9 mouse cellular contexts compared by ENCODE assay signal in the genomic region with DNA sequence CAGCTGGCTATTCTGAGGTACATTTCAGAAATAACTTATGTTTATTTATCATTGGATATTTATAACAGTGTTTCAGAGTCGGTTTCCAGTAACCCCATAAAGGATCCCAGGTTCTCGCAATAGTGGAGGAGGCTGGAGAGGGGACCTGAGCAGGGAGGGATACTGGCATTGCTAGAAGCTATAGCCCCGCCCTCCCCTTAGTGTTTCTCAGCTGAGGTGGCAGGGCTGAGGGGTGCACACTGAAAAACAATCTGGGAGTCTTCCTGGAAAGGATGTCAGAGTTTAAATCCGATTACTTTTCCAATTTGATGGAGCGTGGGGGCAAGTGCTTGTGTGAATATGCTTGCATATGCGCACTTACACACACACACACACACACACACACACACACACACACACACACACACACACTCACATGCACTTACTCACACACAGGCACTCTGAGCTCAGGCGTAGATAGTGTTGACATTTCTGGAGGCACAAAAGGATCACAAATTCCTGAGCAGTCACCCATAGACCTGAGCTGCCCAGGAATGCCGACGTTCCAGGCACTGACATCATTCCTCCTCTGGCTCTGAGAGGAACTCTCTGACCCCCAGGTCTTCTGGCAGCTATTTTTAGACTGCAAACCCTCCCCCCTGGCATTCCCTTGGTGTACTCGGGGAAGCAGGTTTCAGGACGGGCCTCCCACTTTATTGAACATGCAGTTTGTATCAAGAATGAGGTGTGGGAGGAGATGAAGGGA.
DNase-seq lines count a peak whose midpoint lies in the region; ATAC-seq and TF ChIP-seq lines count a peak whose summit lies in the region.
"Had no signal": no experiment of that assay in that cellular context is flagged by ENCODE, and none has a peak within 500 bp of the region (broad histone marks: within the 10 kb centered on the region; RNA-seq: fewer than 3 reads in every experiment).

No protein-coding gene starts in this region.

- peak; percentile 45; the same call in 1 of the 2 replicates for ATAC-seq in forebrain, embryonic 13.5 days
- ATAC-seq in forebrain, postnatal 0 days, result no peak
- peak; percentile 90 for ATAC-seq in embryonic facial prominence, embryonic 11.5 days (replicated peaks; ENCODE audit: insufficient number of reproducible peaks, low FRiP score, low TSS enrichment, low read depth)
- peak; percentile 90 for ATAC-seq in intestine, embryonic 15.5 days
- ATAC-seq in liver, postnatal 0 days, result peak; percentile 56

- TF ChIP-seq EP300 in liver, postnatal 0 days (IDR thresholded peaks at IDR 0.05; ENCODE audit: low read depth), result no peak

- WGBS in forebrain, embryonic 13.5 days, result 15% methylated on average over 11 of the region's 11 CpGs
- WGBS in forebrain, postnatal 0 days, result 17% methylated on average over 11 of the region's 11 CpGs
- WGBS in embryonic facial prominence, embryonic 11.5 days, result 9% methylated on average over 11 of the region's 11 CpGs
- 11% methylated on average over 11 of the region's 11 CpGs for WGBS in intestine, embryonic 15.5 days
- WGBS in liver, postnatal 0 days (ENCODE audit: insufficient replicate concordance), result 43% methylated on average over 11 of the region's 11 CpGs

- no peak for TF ChIP-seq CTCF in forebrain, postnatal 0 days (IDR thresholded peaks at IDR 0.05; ENCODE audit: low read depth)
- no peak for TF ChIP-seq CTCF in liver, postnatal 0 days (IDR thresholded peaks at IDR 0.05; ENCODE audit: low read depth)

- no peak overlapping the region for H3K4me3 ChIP-seq in forebrain, embryonic 13.5 days
- H3K4me3 ChIP-seq in forebrain, postnatal 0 days (ENCODE audit: low read depth, low read length), result no peak overlapping the region
- no peak overlapping the region for H3K4me3 ChIP-seq in embryonic facial prominence, embryonic 11.5 days (ENCODE audit: low read depth, low read length)
- no peak overlapping the region for H3K4me3 ChIP-seq in intestine, embryonic 15.5 days (replicated peaks)
- H3K4me3 ChIP-seq in liver, postnatal 0 days (ENCODE audit: low read depth, low read length), result no peak overlapping the region

- H3K9me3 ChIP-seq in forebrain, embryonic 13.5 days (replicated peaks), result no peaks in the 10 kb centered on the region
- no peaks in the 10 kb centered on the region for H3K9me3 ChIP-seq in forebrain, postnatal 0 days (ENCODE audit: low read length)
- H3K9me3 ChIP-seq in embryonic facial prominence, embryonic 11.5 days (replicated peaks; ENCODE audit: control insufficient read depth, low read length), result no peaks in the 10 kb centered on the region
- H3K9me3 ChIP-seq in intestine, embryonic 15.5 days, result no peaks in the 10 kb centered on the region
- no peaks in the 10 kb centered on the region for H3K9me3 ChIP-seq in liver, postnatal 0 days (ENCODE audit: low read length)

- DNase-seq in forebrain, postnatal 0 days, result no peak
- DNase-seq in embryonic facial prominence, embryonic 11.5 days (ENCODE audit: low spot score), result peak; percentile 86
- no peak for DNase-seq in liver, postnatal 0 days
- peak; percentile 34 for DNase-seq in testis, postnatal 14 days (ENCODE audit: low spot score)
- no peak for DNase-seq in layer of hippocampus, adult 9-11 months
- no peak for DNase-seq in thymus, postnatal 25 days

- peaks cover 4% of the 10 kb centered on the region for H3K4me1 ChIP-seq in forebrain, embryonic 13.5 days
- H3K4me1 ChIP-seq in forebrain, postnatal 0 days (ENCODE audit: insufficient read depth), result no peaks in the 10 kb centered on the region
- H3K4me1 ChIP-seq in embryonic facial prominence, embryonic 11.5 days (ENCODE audit: control insufficient read depth, insufficient read depth, low read length), result peaks cover 4% of the 10 kb centered on the region; the same call in 1 of the 2 replicates
- H3K4me1 ChIP-seq in intestine, embryonic 15.5 days (replicated peaks), result peaks cover 8% of the 10 kb centered on the region
- H3K4me1 ChIP-seq in liver, postnatal 0 days (ENCODE audit: insufficient read depth), result no peaks in the 10 kb centered on the region

- H3K27ac ChIP-seq in forebrain, embryonic 13.5 days, result no peak overlapping the region
- H3K27ac ChIP-seq in forebrain, postnatal 0 days (ENCODE audit: low read depth, low read length), result no peak overlapping the region
- H3K27ac ChIP-seq in embryonic facial prominence, embryonic 11.5 days (replicated peaks; ENCODE audit: low read depth, low read length), result peak overlapping the region; percentile 41
- no peak overlapping the region for H3K27ac ChIP-seq in intestine, embryonic 15.5 days
- H3K27ac ChIP-seq in liver, postnatal 0 days (ENCODE audit: low read depth), result no peak overlapping the region

- no peak overlapping the region for H3K4me2 ChIP-seq in forebrain, embryonic 13.5 days
- no peak overlapping the region for H3K4me2 ChIP-seq in forebrain, postnatal 0 days (ENCODE audit: low read depth)
- H3K4me2 ChIP-seq in embryonic facial prominence, embryonic 11.5 days (ENCODE audit: low read depth, low read length), result no peak overlapping the region; the same call in 1 of the 2 replicates
- H3K4me2 ChIP-seq in intestine, embryonic 15.5 days (replicated peaks), result no peak overlapping the region
- H3K4me2 ChIP-seq in liver, postnatal 0 days (ENCODE audit: low read depth, low read length), result no peak overlapping the region

- no peak overlapping the region for H3K9ac ChIP-seq in forebrain, embryonic 13.5 days
- H3K9ac ChIP-seq in forebrain, postnatal 0 days, result no peak overlapping the region
- H3K9ac ChIP-seq in embryonic facial prominence, embryonic 11.5 days (replicated peaks; ENCODE audit: low read length), result no peak overlapping the region
- no peak overlapping the region for H3K9ac ChIP-seq in intestine, embryonic 15.5 days
- H3K9ac ChIP-seq in liver, postnatal 0 days (replicated peaks), result no peak overlapping the region

- H3K36me3 ChIP-seq in forebrain, embryonic 13.5 days (ENCODE audit: poor library complexity, severe bottlenecking), result no peaks in the 10 kb centered on the region
- no peaks in the 10 kb centered on the region for H3K36me3 ChIP-seq in forebrain, postnatal 0 days (ENCODE audit: insufficient read depth)
- H3K36me3 ChIP-seq in embryonic facial prominence, embryonic 11.5 days (replicated peaks; ENCODE audit: control insufficient read depth, insufficient read depth, low read depth, low read length), result no peaks in the 10 kb centered on the region
- no peaks in the 10 kb centered on the region for H3K36me3 ChIP-seq in intestine, embryonic 15.5 days
- no peaks in the 10 kb centered on the region for H3K36me3 ChIP-seq in liver, postnatal 0 days (replicated peaks; ENCODE audit: insufficient read depth, low read length)

- no peaks in the 10 kb centered on the region for H3K27me3 ChIP-seq in forebrain, embryonic 13.5 days
- no peaks in the 10 kb centered on the region for H3K27me3 ChIP-seq in forebrain, postnatal 0 days (ENCODE audit: insufficient read depth, low read length)
- H3K27me3 ChIP-seq in embryonic facial prominence, embryonic 11.5 days (ENCODE audit: control insufficient read depth, insufficient read depth, low read length), result no peaks in the 10 kb centered on the region
- no peaks in the 10 kb centered on the region for H3K27me3 ChIP-seq in intestine, embryonic 15.5 days (replicated peaks)
- H3K27me3 ChIP-seq in liver, postnatal 0 days (ENCODE audit: insufficient read depth, low read length), result no peaks in the 10 kb centered on the region
- H3K27me3 ChIP-seq: CH12.LX had no signal

Comparison
In these comparisons a context has a peak if more than half of its experiments do, and no peak if none do; other contexts are left out.
1. DNase-seq: peak in embryonic facial prominence, embryonic 11.5 days (single experiment) and testis, postnatal 14 days (single experiment); none in forebrain, postnatal 0 days (single experiment), liver, postnatal 0 days (single experiment), layer of hippocampus, adult 9-11 months (single experiment) and thymus, postnatal 25 days (single experiment).